Mouse (Mus musculus): ENCODE data around the gene Krtap4-16. TPM values are rescaled to one million over a fixed set of nuclear protein-coding genes. Genes with fewer than 3 reads are reported as not detected.

Krtap4-16 gene
- polyA plus RNA-seq (2012; rRNA removed) = not detected in 2 replicates

DNA sequence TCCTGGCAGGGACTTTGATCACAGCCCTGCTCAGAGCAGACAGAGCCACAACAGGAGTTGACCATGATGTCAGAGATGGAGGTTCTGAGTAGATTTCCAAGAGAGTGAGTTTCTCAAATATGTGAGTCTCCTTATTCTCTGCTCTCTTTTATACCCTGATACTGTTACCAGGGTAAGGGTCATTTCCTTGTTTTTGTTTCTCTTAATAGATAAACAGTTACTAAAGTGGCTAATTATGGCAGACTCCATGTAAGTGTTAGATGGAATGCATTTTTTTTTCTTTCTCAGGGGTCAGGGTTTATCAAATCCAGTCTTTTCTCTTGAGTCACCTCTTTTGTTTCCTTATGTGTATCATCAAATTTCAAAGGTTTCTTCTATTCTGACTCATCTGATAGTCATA lies at the start of gene Krtap4-16:
Gene Krtap4-16, minus strand, starts transcription at position 101 of the 400 bp plus-strand sequence.

GRCm38 (mm10) chr11:99878887-99879286 lies 27.5 kb upstream of the Krtap4-16 start, which contains the start of gene Gm11567:
TSS of gene Gm11567 (plus strand) at chr11:99879187.

DNA sequence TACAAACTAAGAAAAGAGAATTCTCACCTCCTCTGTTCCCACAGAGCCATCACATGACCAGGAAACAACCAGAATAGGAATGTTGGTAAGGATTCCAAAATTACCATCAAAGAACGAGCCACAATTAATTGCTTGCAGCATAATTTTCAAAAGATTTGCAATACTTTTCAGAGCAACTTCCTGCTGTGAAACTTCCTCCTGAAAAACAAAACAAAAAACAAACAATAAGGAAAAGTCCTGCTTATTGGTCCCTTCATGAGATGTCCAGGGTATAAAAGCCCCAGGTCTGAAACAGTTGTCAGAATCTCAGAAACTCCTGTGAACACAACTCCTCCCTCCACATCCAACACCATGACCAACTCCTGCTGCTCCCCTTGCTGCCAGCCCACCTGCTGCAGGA lies 21.7 kb upstream of the Krtap4-16 start, which contains the start of gene Krtap9-1:
Gene Krtap9-1, plus strand, starts transcription at position 301 of the 400 bp plus-strand sequence.

DNA sequence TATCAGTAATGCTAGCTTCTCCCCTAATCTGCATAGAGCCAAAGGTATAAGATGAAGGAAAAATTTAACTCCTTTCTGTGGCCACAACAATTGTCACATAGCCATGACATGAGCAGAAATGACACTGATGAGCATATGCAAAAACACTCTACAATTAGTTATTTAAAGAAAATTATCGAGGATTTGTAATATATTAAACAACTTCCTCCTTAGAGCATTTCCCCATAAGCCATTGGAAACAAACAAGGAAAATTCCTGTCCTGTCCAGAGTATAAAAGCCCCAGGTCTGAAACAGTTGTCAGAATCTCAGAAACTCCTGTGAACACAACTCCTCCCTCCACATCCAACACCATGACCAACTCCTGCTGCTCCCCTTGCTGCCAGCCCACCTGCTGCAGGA lies 12.8 kb upstream of the Krtap4-16 start, which contains the start of gene Gm11559:
Gene Gm11559, plus strand, starts transcription at position 301 of the 400 bp plus-strand sequence.

GRCm38 (mm10) chr11:99857617-99858016 lies 6.2 kb upstream of the Krtap4-16 start, which contains the start of gene Gm11568:
TSS of gene Gm11568 (plus strand) at chr11:99857917.

DNA sequence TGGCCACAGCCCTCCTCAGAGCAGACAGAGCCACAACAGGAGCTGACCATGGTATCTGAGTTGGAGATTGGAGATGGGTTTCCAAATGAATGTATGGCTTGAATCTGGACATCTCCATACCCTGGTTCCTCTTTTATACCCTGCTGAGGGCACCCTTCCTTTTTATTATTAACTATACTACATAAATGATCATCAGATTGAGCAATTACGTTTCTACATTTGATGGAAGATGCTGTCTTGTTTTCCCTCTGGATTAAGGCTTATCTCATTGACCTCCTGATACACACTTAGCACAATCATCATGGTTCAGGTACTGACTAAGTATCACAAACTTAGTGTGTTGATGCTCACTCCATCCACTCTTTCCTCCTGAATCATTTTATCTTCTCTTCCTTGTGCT lies 13.4 kb downstream of the Krtap4-16 start, which contains the start of gene 2300003K06Rik:
Gene 2300003K06Rik, minus strand, starts transcription at position 101 of the 400 bp plus-strand sequence.

DNA sequence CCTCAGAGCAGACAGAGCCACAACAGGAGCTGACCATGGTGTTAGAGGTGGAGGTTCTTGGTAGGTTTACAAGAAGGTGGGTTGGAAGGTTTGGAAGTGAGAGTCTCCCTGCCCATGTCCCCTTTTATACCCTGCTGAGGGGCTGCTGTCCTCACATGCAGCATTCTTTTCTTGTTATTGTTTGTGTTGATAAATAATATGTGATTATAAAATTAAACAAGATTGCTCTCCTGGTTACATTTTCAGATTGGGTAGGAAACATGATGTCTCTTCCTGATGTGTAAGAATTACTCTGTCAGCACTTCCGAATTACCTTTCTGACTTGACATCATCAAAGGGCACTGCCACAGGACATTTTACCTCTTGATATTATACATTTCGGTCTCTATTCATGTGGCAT lies 35.8 kb downstream of the Krtap4-16 start, which contains the start of gene Gm11564:
Gene Gm11564, minus strand, starts transcription at position 101 of the 400 bp plus-strand sequence.

DNA sequence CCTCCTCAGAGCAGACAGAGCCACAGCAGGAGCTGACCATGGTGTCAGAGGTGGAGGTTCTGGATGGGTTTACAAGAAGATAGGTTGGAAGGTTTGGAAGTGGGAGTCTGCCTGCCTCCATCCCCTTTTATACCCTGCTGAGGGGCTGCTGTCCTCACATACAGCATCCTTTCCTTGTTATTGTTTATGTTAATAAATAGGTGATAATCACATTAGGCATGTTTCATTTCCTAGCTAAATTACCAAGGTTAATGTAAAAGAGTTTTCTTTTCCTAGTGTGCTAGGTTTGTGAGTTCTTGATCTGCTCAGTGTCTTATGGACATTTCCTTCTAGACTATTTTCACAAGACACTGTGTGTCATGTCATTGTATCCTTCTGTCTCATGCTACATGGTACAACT lies 41.6 kb downstream of the Krtap4-16 start, which contains the start of gene Krtap4-13:
Gene Krtap4-13, minus strand, starts transcription at position 101 of the 400 bp plus-strand sequence.

GRCm38 (mm10) chr11:99804346-99804745 lies 47.1 kb downstream of the Krtap4-16 start, which contains the start of gene Gm11554:
TSS of gene Gm11554 (minus strand) at chr11:99804446.

Other genes starting within 250 kb of the Krtap4-16 start
- gene Gm11938, start 248.3 kb downstream of the Krtap4-16 start, polyA plus RNA-seq (2012; rRNA removed) = not detected in 2 replicates
- not detected in 2 replicates for gene Gm11937, start 241.4 kb downstream of the Krtap4-16 start, polyA plus RNA-seq (2012; rRNA removed)
- gene Krtap2-4, start 236.8 kb downstream of the Krtap4-16 start, polyA plus RNA-seq (2012; rRNA removed) = not detected in 2 replicates
- gene Gm11562, start 231.2 kb downstream of the Krtap4-16 start, polyA plus RNA-seq (2012; rRNA removed) = 0.18 and 0.21 TPM in 2 replicates
- gene Krtap4-1, start 223.4 kb downstream of the Krtap4-16 start, polyA plus RNA-seq (2012; rRNA removed) = not detected in 2 replicates
- gene Krtap4-2, start 216.5 kb downstream of the Krtap4-16 start, polyA plus RNA-seq (2012; rRNA removed) = not detected in 2 replicates
- gene Krtap4-7, start 207.5 kb downstream of the Krtap4-16 start, polyA plus RNA-seq (2012; rRNA removed) = not detected in 2 replicates
- not detected in 2 replicates for gene Gm11555, start 201.4 kb downstream of the Krtap4-16 start, polyA plus RNA-seq (2012; rRNA removed)
- not detected in 2 replicates for gene Gm11563, start 192.6 kb downstream of the Krtap4-16 start, polyA plus RNA-seq (2012; rRNA removed)
- gene Krtap4-6, start 185.6 kb downstream of the Krtap4-16 start, polyA plus RNA-seq (2012; rRNA removed) = 0.18 and 0.26 TPM in 2 replicates
- gene Gm14190, start 160.9 kb downstream of the Krtap4-16 start, polyA plus RNA-seq (2012; rRNA removed) = not detected in 2 replicates
- not detected in 2 replicates for gene Gm14180, start 117.3 kb downstream of the Krtap4-16 start, polyA plus RNA-seq (2012; rRNA removed)
- gene Gm11595, start 78.7 kb downstream of the Krtap4-16 start, polyA plus RNA-seq (2012; rRNA removed) = not detected in 2 replicates
- gene Krtap4-8, start 70.9 kb downstream of the Krtap4-16 start, polyA plus RNA-seq (2012; rRNA removed) = not detected in 2 replicates
- not detected in 2 replicates for gene Krtap4-9, start 66.4 kb downstream of the Krtap4-16 start, polyA plus RNA-seq (2012; rRNA removed)
- gene Gm11596, start 58.1 kb downstream of the Krtap4-16 start, polyA plus RNA-seq (2012; rRNA removed) = not detected in 2 replicates
- gene Gm11569, start 52.7 kb downstream of the Krtap4-16 start, polyA plus RNA-seq (2012; rRNA removed) = not detected in 2 replicates
- gene Gm11554, start 47.2 kb downstream of the Krtap4-16 start, polyA plus RNA-seq (2012; rRNA removed) = not detected in 2 replicates
- not detected in 2 replicates for gene Krtap4-13, start 41.7 kb downstream of the Krtap4-16 start, polyA plus RNA-seq (2012; rRNA removed)
- not detected in 2 replicates for gene Gm11564, start 35.9 kb downstream of the Krtap4-16 start, polyA plus RNA-seq (2012; rRNA removed)
- gene 2300003K06Rik, start 13.5 kb downstream of the Krtap4-16 start, polyA plus RNA-seq (2012; rRNA removed) = not detected in 2 replicates
- not detected in 2 replicates for gene Gm11568, start 6.3 kb upstream of the Krtap4-16 start, polyA plus RNA-seq (2012; rRNA removed)
- not detected in 2 replicates for gene Gm11559, start 12.9 kb upstream of the Krtap4-16 start, polyA plus RNA-seq (2012; rRNA removed)
- gene Krtap9-1, start 21.8 kb upstream of the Krtap4-16 start, polyA plus RNA-seq (2012; rRNA removed) = not detected in 2 replicates
- not detected in 2 replicates for gene Gm11567, start 27.6 kb upstream of the Krtap4-16 start, polyA plus RNA-seq (2012; rRNA removed)
- gene Krtap31-1, start 56.3 kb upstream of the Krtap4-16 start, polyA plus RNA-seq (2012; rRNA removed) = not detected in 2 replicates
- not detected in 2 replicates for gene Gm11565, start 63.1 kb upstream of the Krtap4-16 start, polyA plus RNA-seq (2012; rRNA removed)
- gene Krtap31-2, start 84.7 kb upstream of the Krtap4-16 start, polyA plus RNA-seq (2012; rRNA removed) = not detected in 2 replicates
- gene Krtap9-5, start 96.9 kb upstream of the Krtap4-16 start, polyA plus RNA-seq (2012; rRNA removed) = not detected in 2 replicates
- gene Krtap29-1, start 127.4 kb upstream of the Krtap4-16 start, polyA plus RNA-seq (2012; rRNA removed) = not detected in 2 replicates
- gene Krtap16-1, start 135.0 kb upstream of the Krtap4-16 start, polyA plus RNA-seq (2012; rRNA removed) = not detected in 2 replicates
- 0.23 TPM in 1 of 2 replicates, not detected in the other for gene Krtap17-1, start 142.4 kb upstream of the Krtap4-16 start, polyA plus RNA-seq (2012; rRNA removed)
- not detected in 2 replicates for gene Krt33a, start 164.6 kb upstream of the Krtap4-16 start, polyA plus RNA-seq (2012; rRNA removed)
- not detected in 2 replicates for gene Krt33b, start 178.3 kb upstream of the Krtap4-16 start, polyA plus RNA-seq (2012; rRNA removed)
- gene Krt34, start 189.9 kb upstream of the Krtap4-16 start, polyA plus RNA-seq (2012; rRNA removed) = not detected in 2 replicates
- gene Krt31, start 198.9 kb upstream of the Krtap4-16 start, polyA plus RNA-seq (2012; rRNA removed) = not detected in 2 replicates
- not detected in 2 replicates for gene Krt32, start 236.6 kb upstream of the Krtap4-16 start, polyA plus RNA-seq (2012; rRNA removed)
- 0.07 TPM in 1 of 2 replicates, not detected in the other for gene Krt35, start 244.6 kb upstream of the Krtap4-16 start, polyA plus RNA-seq (2012; rRNA removed)

Measured in ovary, adult 2 months (tissue).